Mouse (Mus musculus) gonadal fat pad, adult 2 months (tissue): Measurements from ENCODE around the gene Ell2. TPM values are rescaled to one million over a fixed set of nuclear protein-coding genes. Genes with fewer than 3 reads are reported as not detected.

Source experiments
- DNase-seq: peaks from one replicate; pipeline ENCODE4 v3.0.0-alpha.2; 2012; ENCODE audit warnings: low read depth
- polyA plus RNA-seq: library from polyadenylated mRNA; depleted of rRNA; stranded (reverse); fragments of >200 nt; gene quantifications from 2 replicates; pipeline ENCODE4 v1.2.3, GENCODE M21; 2012

The Ell2 gene
- polyA plus RNA-seq, 1 experiment, result 8.2 TPM

GRCm38 (mm10) chr13:75733594-75734161 lies 27.1 kb downstream of the Ell2 start:
- no peak for DNase-seq

- no peak for DNase-seq
Observed at GRCm38 (mm10) chr13:75734231-75734630, 27.7 kb downstream of the Ell2 start.

GRCm38 (mm10) chr13:75735606-75736005 lies 29.0 kb downstream of the Ell2 start:
- no peak for DNase-seq

GRCm38 (mm10) chr13:75737991-75738390 lies 31.4 kb downstream of the Ell2 start:
- no peak for DNase-seq

GRCm38 (mm10) chr13:75738536-75738935 lies 32.0 kb downstream of the Ell2 start:
- no peak for DNase-seq

GRCm38 (mm10) chr13:75738957-75739356 lies 32.4 kb downstream of the Ell2 start:
- no peak for DNase-seq

DNA sequence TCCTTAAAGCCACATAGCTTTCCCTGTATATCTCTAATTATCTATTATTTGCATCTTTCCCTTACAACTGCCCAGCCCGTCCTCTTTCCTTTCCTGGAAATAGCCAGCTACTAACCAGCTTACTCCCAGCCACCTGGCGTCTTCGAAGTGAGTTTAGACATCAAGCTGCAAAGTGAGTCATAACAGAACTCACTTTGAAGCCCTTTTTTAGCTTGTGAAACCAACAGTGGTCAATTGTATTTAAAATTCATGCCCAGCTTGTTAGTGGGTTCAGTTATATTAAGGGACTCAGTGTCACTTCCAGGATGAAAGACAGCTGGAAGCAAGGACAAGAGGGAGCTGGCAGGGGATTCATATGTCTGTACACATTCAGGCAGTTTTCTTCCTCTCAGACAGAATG lies 33.5 kb downstream of the Ell2 start:
- no peak for DNase-seq

DNA sequence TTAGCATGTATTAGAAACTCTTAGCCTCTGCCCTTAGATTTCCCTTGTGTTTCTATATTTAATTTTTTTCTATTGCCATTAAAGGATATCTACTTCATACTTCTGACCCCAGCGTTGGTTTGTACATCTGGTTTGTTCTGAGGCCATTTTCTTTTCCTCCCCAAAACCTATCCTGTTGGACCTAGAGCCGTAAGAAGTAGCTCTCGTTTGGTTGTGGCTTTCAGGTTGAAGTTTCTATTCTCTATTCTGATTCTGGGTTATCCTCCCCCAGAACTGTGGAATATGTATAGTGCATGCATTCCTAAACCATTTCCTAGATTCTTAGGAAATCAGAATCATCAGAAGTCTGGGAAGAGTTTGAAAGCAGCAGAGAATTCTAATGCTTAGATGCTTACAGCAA lies 34.6 kb downstream of the Ell2 start:
- no peak for DNase-seq

DNA sequence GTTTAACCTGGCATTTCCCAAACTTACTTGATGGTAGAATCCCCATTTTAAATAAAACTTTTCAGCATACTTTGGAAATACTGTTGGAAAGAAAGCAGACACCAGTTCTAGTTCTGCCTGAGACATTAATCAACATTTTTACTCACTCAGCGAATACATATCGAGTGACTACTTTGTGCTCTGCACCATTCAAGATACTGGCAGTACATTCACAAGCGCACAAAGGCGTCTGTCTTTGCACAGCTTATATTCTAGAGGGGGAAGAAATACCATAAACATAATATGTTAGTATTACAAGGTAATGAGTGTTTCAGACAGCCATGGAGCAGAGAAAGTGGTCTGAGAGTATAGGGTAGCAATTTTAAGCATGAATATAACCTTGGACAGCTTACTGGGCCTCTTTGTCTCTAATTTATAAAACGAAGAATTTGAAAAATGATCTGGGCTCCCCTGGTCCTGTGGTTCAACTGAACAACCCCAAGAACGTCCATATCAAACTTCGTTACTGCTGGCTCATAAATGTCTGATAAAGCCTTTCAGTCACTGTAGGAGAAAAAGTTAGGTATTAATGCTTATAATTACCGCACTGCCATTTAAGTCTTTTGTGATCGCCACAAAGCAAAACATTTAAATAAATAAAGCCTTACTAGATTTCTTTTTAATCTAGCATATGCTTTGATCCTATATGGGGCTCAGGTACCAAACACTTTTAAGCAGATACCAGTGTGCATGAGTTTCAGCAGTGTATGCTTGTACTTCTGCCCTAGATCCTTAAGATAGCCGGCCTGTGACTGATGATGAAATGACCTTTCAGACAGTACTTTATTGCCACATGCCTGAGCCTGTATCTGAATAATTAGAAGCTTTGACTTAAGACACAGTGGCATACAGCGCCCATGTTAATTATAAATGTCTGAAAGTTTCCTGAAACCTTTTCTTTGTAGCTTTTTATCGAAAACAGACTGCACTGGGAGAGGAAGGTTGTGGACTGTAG lies 35.5 kb downstream of the Ell2 start:
- peak; percentile 65 for DNase-seq

DNA sequence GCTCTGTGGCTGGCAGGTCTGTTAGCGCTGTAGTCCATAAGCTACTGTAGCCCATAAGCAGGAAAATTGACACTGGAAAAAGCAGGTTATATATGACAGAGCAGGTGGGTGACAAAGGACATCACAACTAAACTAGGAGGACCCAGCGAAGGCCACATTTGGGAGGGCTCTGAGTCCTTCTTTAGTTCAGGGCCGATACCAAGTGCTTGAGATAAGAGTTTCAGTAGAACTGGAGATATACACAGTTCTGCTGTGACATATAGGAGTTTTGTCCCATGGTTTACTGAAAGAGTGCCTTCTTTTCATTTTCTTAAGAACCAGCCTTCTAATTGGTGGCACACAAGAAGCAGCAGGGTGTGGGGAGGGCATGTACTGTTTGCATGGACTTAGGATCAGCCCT lies 36.4 kb downstream of the Ell2 start:
- no peak for DNase-seq

- no peak for DNase-seq
Observed at GRCm38 (mm10) chr13:75744065-75744464, 37.5 kb downstream of the Ell2 start.

- no peak for DNase-seq
Observed at GRCm38 (mm10) chr13:75745328-75745727, 38.8 kb downstream of the Ell2 start.

GRCm38 (mm10) chr13:75747265-75747664 lies 40.7 kb downstream of the Ell2 start:
- no peak for DNase-seq

DNA sequence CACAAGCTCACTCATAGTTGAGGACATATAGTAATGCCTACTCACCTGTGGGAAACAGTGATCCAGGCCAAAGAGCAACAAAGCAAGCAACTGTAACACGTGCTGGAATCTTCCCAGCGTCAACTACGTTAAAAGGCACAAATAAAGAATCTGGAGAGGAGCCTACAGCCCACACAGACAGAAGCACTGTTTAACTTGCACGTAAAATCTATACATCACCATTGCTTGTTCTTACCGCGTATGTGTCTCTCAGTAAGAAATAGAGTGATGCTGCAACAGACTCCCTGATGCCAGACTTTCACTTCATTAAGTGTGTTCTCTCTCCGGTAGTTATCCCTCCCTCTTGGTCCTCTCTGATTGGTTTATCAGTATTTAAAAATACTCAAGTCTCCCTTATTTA lies 42.1 kb downstream of the Ell2 start:
- no peak for DNase-seq

- DNase-seq, result no peak
Observed at GRCm38 (mm10) chr13:75750785-75751184, 44.2 kb downstream of the Ell2 start.

- DNase-seq, result no peak
Observed at GRCm38 (mm10) chr13:75752216-75752938, 45.8 kb downstream of the Ell2 start.

DNA sequence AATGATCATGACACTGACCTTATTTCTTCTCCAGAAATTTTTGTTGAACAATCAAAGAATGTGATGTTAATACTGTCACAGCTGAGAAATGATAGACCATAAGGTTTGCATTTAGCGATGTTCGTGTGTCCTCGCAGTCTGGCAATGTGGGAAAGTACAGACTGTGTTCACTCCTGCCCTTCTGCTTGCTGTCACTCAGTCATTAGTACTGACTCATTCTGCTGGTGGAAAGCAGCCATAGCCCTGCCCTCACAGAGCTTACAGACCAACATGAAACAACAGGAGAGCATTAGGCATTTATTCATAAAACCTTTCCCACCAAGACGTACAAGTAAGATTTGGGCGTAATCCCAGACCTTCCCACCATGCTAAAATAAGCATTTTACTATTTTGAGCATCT lies 47.8 kb downstream of the Ell2 start:
- DNase-seq, result no peak

DNA sequence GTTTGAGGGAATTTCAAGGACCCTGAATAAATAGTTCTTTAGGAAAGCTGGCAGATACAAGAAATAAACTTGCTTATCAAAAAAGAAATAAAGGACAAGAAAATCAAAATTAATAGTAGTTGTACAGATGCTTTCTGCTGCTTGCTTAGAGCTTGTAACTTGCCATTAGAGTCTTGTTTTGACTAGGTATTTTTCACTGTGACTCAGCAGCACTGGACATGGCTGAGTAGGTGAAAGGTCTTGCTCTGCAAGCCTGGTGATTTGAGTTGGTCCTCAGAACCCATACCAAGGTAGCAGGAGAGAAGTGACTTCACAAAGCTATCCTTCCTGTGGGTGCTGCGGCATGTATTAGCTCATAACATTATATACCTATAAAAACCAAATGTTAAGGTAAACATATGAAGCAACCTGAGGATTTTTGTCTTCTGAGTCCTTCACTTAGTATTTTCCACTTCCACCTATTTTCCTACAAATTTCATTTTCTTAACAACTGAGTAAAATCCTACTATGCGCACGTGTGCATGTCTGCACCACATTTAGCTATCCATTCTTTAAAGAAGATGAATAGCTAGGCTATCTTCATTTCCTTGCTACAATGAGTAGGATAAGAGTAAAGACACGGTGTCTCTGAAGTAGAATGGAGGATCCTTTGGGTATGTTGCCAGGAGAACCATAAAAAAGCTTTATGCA lies 54.4 kb downstream of the Ell2 start:
- no peak for DNase-seq

GRCm38 (mm10) chr13:75762759-75763158 lies 56.2 kb downstream of the Ell2 start:
- DNase-seq, result no peak

GRCm38 (mm10) chr13:75763280-75763679 lies 56.7 kb downstream of the Ell2 start:
- no peak for DNase-seq

GRCm38 (mm10) chr13:75765742-75766141 lies 59.2 kb downstream of the Ell2 start:
- DNase-seq, result no peak

DNA sequence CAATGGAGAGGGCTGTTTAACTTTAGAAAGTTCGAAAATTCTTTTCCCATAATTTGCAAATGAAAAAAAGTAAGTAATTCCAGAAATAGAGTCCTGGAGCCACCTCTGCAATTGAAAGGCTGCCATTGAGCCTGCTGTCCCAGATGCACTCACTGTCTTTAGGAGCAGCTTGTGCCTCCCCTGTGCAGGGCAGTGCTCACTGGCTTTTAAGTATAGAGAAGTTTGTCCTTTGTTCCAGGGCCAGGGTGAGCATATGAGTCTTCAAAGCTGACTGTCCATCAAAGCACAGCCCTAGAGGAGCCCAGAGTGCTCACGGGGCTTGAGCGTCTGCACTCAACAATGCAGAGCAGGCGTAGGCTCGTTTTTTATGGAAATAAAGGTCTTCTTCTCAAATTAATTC lies 59.7 kb downstream of the Ell2 start:
- no peak for DNase-seq
